Mouse (Mus musculus): ENCODE measurements around the gene Hist1h2be. TPM values are rescaled to one million over a fixed set of nuclear protein-coding genes. Genes with fewer than 3 reads are reported as not detected.
"Not testable (repeated sequence)": the region's sequence is repeated elsewhere in the genome, so short reads cannot be mapped to it uniquely, and the experiment has no call there.

The Hist1h2be gene
- polyA plus RNA-seq, 1 experiment from 2014 or later, result 0.44 TPM

DNA sequence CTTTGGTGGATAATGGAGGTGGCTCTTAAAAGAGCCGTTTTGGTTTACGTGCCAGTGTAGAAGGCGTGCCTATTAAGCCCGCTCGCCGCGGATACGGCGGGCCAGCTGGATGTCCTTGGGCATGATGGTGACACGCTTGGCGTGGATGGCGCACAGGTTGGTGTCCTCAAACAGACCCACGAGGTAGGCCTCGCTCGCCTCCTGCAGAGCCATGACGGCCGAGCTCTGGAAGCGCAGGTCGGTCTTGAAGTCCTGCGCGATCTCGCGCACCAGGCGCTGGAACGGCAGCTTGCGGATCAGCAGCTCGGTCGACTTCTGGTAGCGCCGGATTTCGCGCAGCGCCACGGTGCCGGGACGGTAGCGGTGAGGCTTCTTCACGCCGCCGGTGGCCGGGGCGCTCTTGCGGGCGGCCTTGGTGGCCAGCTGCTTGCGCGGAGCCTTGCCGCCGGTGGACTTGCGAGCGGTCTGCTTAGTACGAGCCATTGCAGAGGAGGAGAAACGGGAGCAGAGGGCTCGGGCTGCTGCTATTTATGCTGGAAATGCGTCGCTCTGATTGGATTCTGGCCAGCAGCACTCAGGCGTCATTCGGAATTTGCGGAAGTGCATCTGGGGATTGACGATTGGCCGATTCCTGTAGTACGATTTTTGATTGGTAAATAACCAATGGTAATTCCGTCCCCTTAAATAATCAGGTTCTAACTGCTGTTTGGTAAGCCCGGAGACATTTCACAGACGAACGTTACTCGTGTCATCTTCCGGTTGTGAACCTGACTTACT lies 58.9 kb downstream of the Hist1h2be start, which contains the start of gene Hist1h3e:
TSS of gene Hist1h3e (minus strand) at position 487 of the 777 bp plus-strand sequence.
- H3K4me2 ChIP-seq (replicated peaks; ENCODE audit: low read depth, low read length), result peak within 1 kb of the TSS; percentile 70
- TF ChIP-seq CTCF (IDR thresholded peaks at IDR 0.05), result 0 out of 2 replicates have a peak, but pooled peaks have one; percentile 17
- H3K27me3 ChIP-seq (replicated peaks; ENCODE audit: insufficient read depth, low read length); H3K4me1 ChIP-seq (ENCODE audit: insufficient read depth, low read depth, low read length); H3K36me3 ChIP-seq (ENCODE audit: insufficient read depth, low read length); H3K9me3 ChIP-seq (ENCODE audit: low read length): not testable (repeated sequence)
- H3K4me3 ChIP-seq (ENCODE audit: low read depth, low read length), result peak within 1 kb of the TSS; percentile 38
- peak within 1 kb of the TSS; percentile 91 for H3K27ac ChIP-seq (ENCODE audit: low read length)
- peak; percentile 99 for DNase-seq (ENCODE audit: low spot score)
- peak; percentile 90 for ATAC-seq
- H3K9ac ChIP-seq (replicated peaks; ENCODE audit: low read depth), result peak within 1 kb of the TSS; percentile 51
- under 1% methylated on average over 42 of the region's 67 CpGs for WGBS

DNA sequence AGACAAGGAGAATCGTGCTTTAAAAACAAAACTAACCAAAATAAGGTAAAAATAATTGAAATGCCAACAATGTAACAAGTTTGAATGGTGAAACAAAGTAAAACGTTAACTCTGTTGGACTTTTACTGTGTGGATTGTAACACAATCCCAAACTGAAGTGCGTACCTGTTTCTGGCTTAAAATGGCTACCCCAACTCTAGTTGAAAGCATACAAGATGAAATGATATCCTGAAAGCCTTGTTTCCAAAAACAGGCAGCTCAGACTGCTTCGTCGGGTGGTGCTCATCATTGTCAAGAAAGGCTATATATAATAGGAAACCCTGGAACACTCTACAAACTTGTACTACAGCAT lies 59.4 kb downstream of the Hist1h2be start:
- H3K9ac ChIP-seq (replicated peaks; ENCODE audit: low read depth); H3K4me1 ChIP-seq (ENCODE audit: insufficient read depth, low read depth, low read length); ATAC-seq: not testable (repeated sequence)

GRCm38 (mm10) chr13:23560699-23561098 lies 60.2 kb downstream of the Hist1h2be start:
- not testable (repeated sequence) for H3K4me1 ChIP-seq (ENCODE audit: insufficient read depth, low read depth, low read length); H3K9ac ChIP-seq (replicated peaks; ENCODE audit: low read depth); H3K27me3 ChIP-seq (replicated peaks; ENCODE audit: insufficient read depth, low read length); ATAC-seq; H3K27ac ChIP-seq (ENCODE audit: low read length); H3K4me2 ChIP-seq (replicated peaks; ENCODE audit: low read depth, low read length); H3K36me3 ChIP-seq (ENCODE audit: insufficient read depth, low read length); H3K9me3 ChIP-seq (ENCODE audit: low read length); H3K4me3 ChIP-seq (ENCODE audit: low read depth, low read length)
- peak; percentile 4 for DNase-seq (ENCODE audit: low spot score)
- 13% methylated on average over 2 of the region's 2 CpGs for WGBS

More for the DNA sequence above, 59.4 kb downstream of the Hist1h2be start:
- H3K27ac ChIP-seq (ENCODE audit: low read length); DNase-seq (ENCODE audit: low spot score); H3K4me3 ChIP-seq (ENCODE audit: low read depth, low read length); H3K27me3 ChIP-seq (replicated peaks; ENCODE audit: insufficient read depth, low read length); H3K9me3 ChIP-seq (ENCODE audit: low read length); H3K36me3 ChIP-seq (ENCODE audit: insufficient read depth, low read length): not testable (repeated sequence)
- H3K4me2 ChIP-seq (replicated peaks; ENCODE audit: low read depth, low read length), result peak overlapping the region; percentile 70
- 0% methylated on average over 2 of the region's 5 CpGs for WGBS

- no peaks in the 10 kb centered on the region for H3K27me3 ChIP-seq (replicated peaks; ENCODE audit: insufficient read depth, low read length)
- WGBS, result 54% methylated on average over 3 of the region's 3 CpGs
- H3K36me3 ChIP-seq (ENCODE audit: insufficient read depth, low read length), result no peaks in the 10 kb centered on the region
- no peak overlapping the region for H3K4me3 ChIP-seq (ENCODE audit: low read depth, low read length)
- H3K4me2 ChIP-seq (replicated peaks; ENCODE audit: low read depth, low read length), result no peak overlapping the region
- DNase-seq (ENCODE audit: low spot score) (no peak), ATAC-seq (no peak)
- no peaks in the 10 kb centered on the region for H3K4me1 ChIP-seq (ENCODE audit: insufficient read depth, low read depth, low read length)
- TF ChIP-seq CTCF (IDR thresholded peaks at IDR 0.05), result no peak
- no peak for TF ChIP-seq EP300 (IDR thresholded peaks at IDR 0.05)
- H3K27ac ChIP-seq (ENCODE audit: low read length), result peak overlapping the region; percentile 26; the same call in 1 of the 2 replicates
- H3K9me3 ChIP-seq (ENCODE audit: low read length), result no peaks in the 10 kb centered on the region
- no peak overlapping the region for H3K9ac ChIP-seq (replicated peaks; ENCODE audit: low read depth)
Measured at GRCm38 (mm10) chr13:23556906-23557305, 64.0 kb downstream of the Hist1h2be start.

DNA sequence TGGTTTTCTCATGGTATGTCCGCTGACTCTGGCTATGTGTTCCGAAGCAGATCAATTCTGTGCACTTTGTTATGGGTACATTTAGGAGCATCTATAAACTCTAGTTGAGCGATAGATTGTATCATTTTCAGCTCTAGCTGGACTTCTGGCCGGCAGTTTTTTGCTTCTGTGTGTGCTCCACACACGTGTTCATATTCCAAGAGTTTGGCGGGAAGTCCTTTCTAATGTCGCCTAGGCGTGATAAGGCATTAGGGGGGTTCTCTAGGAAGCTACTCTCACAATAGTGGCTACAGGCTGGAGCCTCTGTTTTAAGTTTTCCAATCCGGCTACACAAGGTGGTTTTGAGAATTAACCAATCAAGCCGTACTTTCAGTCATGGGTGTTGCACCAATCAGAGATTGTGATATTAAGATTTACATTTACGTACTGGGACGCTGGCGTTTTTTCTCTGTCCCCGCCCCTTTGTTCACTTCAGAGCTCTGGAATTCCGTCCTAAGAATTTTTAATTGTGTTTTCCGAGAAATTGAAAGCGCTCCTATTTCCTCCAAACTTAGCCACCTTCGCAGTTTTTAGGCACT lies 65.0 kb downstream of the Hist1h2be start:
- no peak for TF ChIP-seq CTCF (IDR thresholded peaks at IDR 0.05)
- TF ChIP-seq EP300 (IDR thresholded peaks at IDR 0.05), result peak; percentile 65; the same call in 1 of the 2 replicates
- Histone ChIP-seq H3K4me2 (replicated peaks; ENCODE audit: low read depth, low read length) (peak overlapping the region; percentile 98), H3K4me3 (ENCODE audit: low read depth, low read length) (peak overlapping the region; percentile 56), H3K36me3 (ENCODE audit: insufficient read depth, low read length) (no peaks in the 10 kb centered on the region), H3K27me3 (replicated peaks; ENCODE audit: insufficient read depth, low read length) (no peaks in the 10 kb centered on the region), H3K27ac (ENCODE audit: low read length) (peak overlapping the region; percentile 94), H3K4me1 (ENCODE audit: insufficient read depth, low read depth, low read length) (no peaks in the 10 kb centered on the region), H3K9me3 (ENCODE audit: low read length) (no peaks in the 10 kb centered on the region), H3K9ac (replicated peaks; ENCODE audit: low read depth) (peak overlapping the region; percentile 66)
- under 1% methylated on average over 18 of the region's 18 CpGs for WGBS
- DNase-seq (ENCODE audit: low spot score) (peak; percentile 98), ATAC-seq (peak; percentile 70)

- Histone ChIP-seq H3K36me3 (ENCODE audit: insufficient read depth, low read length) (no peaks in the 10 kb centered on the region), H3K9ac (replicated peaks; ENCODE audit: low read depth) (peak overlapping the region; percentile 66), H3K4me3 (ENCODE audit: low read depth, low read length) (peak overlapping the region; percentile 56), H3K4me2 (replicated peaks; ENCODE audit: low read depth, low read length) (peak overlapping the region; percentile 98), H3K4me1 (ENCODE audit: insufficient read depth, low read depth, low read length) (no peaks in the 10 kb centered on the region), H3K9me3 (ENCODE audit: low read length) (no peaks in the 10 kb centered on the region), H3K27me3 (replicated peaks; ENCODE audit: insufficient read depth, low read length) (no peaks in the 10 kb centered on the region), H3K27ac (ENCODE audit: low read length) (peak overlapping the region; percentile 94)
- 1% methylated on average over 53 of the region's 54 CpGs for WGBS
- ATAC-seq (peak; percentile 81), DNase-seq (ENCODE audit: low spot score) (peak; percentile 93)
- no peak for TF ChIP-seq CTCF (IDR thresholded peaks at IDR 0.05)
- no peak for TF ChIP-seq EP300 (IDR thresholded peaks at IDR 0.05)
Measured at GRCm38 (mm10) chr13:23554925-23555838, 65.7 kb downstream of the Hist1h2be start.
